Mouse (Mus musculus): ENCODE data around the gene Hcn1. TPM values are rescaled to one million over a fixed set of nuclear protein-coding genes. Genes with fewer than 3 reads are reported as not detected.

Hcn1 gene
- polyA plus RNA-seq, 1 experiment from 2014 or later: 0.22 TPM

- no peak overlapping the region for H3K9ac ChIP-seq
- H3K4me1 ChIP-seq: no peaks in the 10 kb centered on the region
- H3K9me3 ChIP-seq: no peaks in the 10 kb centered on the region
- 46% methylated on average over 5 of the region's 5 CpGs for WGBS
- H3K4me2 ChIP-seq: no peak overlapping the region
- H3K36me3 ChIP-seq: no peaks in the 10 kb centered on the region
- no peak overlapping the region for H3K4me3 ChIP-seq
- no peak for ATAC-seq (ENCODE audit: borderline replicate concordance, extremely low read depth, low FRiP score, low TSS enrichment)
- H3K27ac ChIP-seq: no peak overlapping the region
- H3K27me3 ChIP-seq: no peaks in the 10 kb centered on the region
These were observed 225.5 kb downstream of the Hcn1 start for GRCm38 (mm10) chr13:117827628-117828027.

GRCm38 (mm10) chr13:117836658-117837057 lies 234.5 kb downstream of the Hcn1 start:
- no peak overlapping the region for H3K4me2 ChIP-seq
- no peak overlapping the region for H3K9ac ChIP-seq
- H3K27ac ChIP-seq: no peak overlapping the region
- no peaks in the 10 kb centered on the region for H3K4me1 ChIP-seq
- no peaks in the 10 kb centered on the region for H3K27me3 ChIP-seq
- no peaks in the 10 kb centered on the region for H3K9me3 ChIP-seq
- no peak for ATAC-seq (ENCODE audit: borderline replicate concordance, extremely low read depth, low FRiP score, low TSS enrichment)
- H3K4me3 ChIP-seq: no peak overlapping the region
- no peaks in the 10 kb centered on the region for H3K36me3 ChIP-seq
- 75% methylated on average over 1 of the region's 1 CpGs for WGBS

- H3K4me1 ChIP-seq: no peaks in the 10 kb centered on the region
- WGBS: 89% methylated on average over 7 of the region's 7 CpGs
- H3K36me3 ChIP-seq: no peaks in the 10 kb centered on the region
- no peaks in the 10 kb centered on the region for H3K9me3 ChIP-seq
- no peak overlapping the region for H3K4me2 ChIP-seq
- no peak for ATAC-seq (ENCODE audit: borderline replicate concordance, extremely low read depth, low FRiP score, low TSS enrichment)
- H3K9ac ChIP-seq: no peak overlapping the region
- H3K4me3 ChIP-seq: no peak overlapping the region
- H3K27ac ChIP-seq: no peak overlapping the region
- no peaks in the 10 kb centered on the region for H3K27me3 ChIP-seq
These were observed 236.1 kb downstream of the Hcn1 start for GRCm38 (mm10) chr13:117838264-117838663.

GRCm38 (mm10) chr13:117842366-117842765 lies 240.2 kb downstream of the Hcn1 start:
- no peaks in the 10 kb centered on the region for H3K4me1 ChIP-seq
- H3K27ac ChIP-seq: no peak overlapping the region

GRCm38 (mm10) chr13:117847290-117847689 lies 245.2 kb downstream of the Hcn1 start:
- H3K27me3 ChIP-seq: no peaks in the 10 kb centered on the region
- no peak overlapping the region for H3K27ac ChIP-seq
- no peaks in the 10 kb centered on the region for H3K4me1 ChIP-seq
- WGBS: 99% methylated on average over 2 of the region's 2 CpGs
- no peak overlapping the region for H3K9ac ChIP-seq
- H3K36me3 ChIP-seq: no peaks in the 10 kb centered on the region
- no peak overlapping the region for H3K4me3 ChIP-seq
- no peak overlapping the region for H3K4me2 ChIP-seq
- H3K9me3 ChIP-seq: no peaks in the 10 kb centered on the region
- no peak for ATAC-seq (ENCODE audit: borderline replicate concordance, extremely low read depth, low FRiP score, low TSS enrichment)

More at GRCm38 (mm10) chr13:117842366-117842765, 240.2 kb downstream of the Hcn1 start:
- Histone ChIP-seq H3K36me3 (no peaks in the 10 kb centered on the region), H3K4me2 (no peak overlapping the region), H3K4me3 (no peak overlapping the region), H3K27me3 (no peaks in the 10 kb centered on the region), H3K9ac (no peak overlapping the region), H3K9me3 (no peaks in the 10 kb centered on the region)
- no peak for ATAC-seq (ENCODE audit: borderline replicate concordance, extremely low read depth, low FRiP score, low TSS enrichment)

- Histone ChIP-seq H3K9ac (no peak overlapping the region), H3K4me3 (no peak overlapping the region), H3K27me3 (no peaks in the 10 kb centered on the region), H3K9me3 (no peaks in the 10 kb centered on the region), H3K27ac (no peak overlapping the region), H3K4me2 (no peak overlapping the region), H3K4me1 (no peaks in the 10 kb centered on the region), H3K36me3 (no peaks in the 10 kb centered on the region)
- WGBS: 86% methylated on average over 4 of the region's 4 CpGs
- ATAC-seq (ENCODE audit: borderline replicate concordance, extremely low read depth, low FRiP score, low TSS enrichment): no peak
These were observed 246.6 kb downstream of the Hcn1 start for GRCm38 (mm10) chr13:117848757-117849156.

GRCm38 (mm10) chr13:117851954-117852710 lies 250.0 kb downstream of the Hcn1 start:
- 44% methylated on average over 6 of the region's 6 CpGs for WGBS
- no peaks in the 10 kb centered on the region for H3K9me3 ChIP-seq
- H3K9ac ChIP-seq: no peak overlapping the region
- ATAC-seq (ENCODE audit: borderline replicate concordance, extremely low read depth, low FRiP score, low TSS enrichment): no peak
- H3K27ac ChIP-seq: no peak overlapping the region
- no peaks in the 10 kb centered on the region for H3K4me1 ChIP-seq
- H3K4me3 ChIP-seq: no peak overlapping the region
- no peak overlapping the region for H3K4me2 ChIP-seq
- no peaks in the 10 kb centered on the region for H3K36me3 ChIP-seq
- H3K27me3 ChIP-seq: no peaks in the 10 kb centered on the region

- H3K36me3 ChIP-seq: no peaks in the 10 kb centered on the region
- H3K9ac ChIP-seq: no peak overlapping the region
- ATAC-seq (ENCODE audit: borderline replicate concordance, extremely low read depth, low FRiP score, low TSS enrichment): no peak
- H3K4me1 ChIP-seq: no peaks in the 10 kb centered on the region
- H3K4me3 ChIP-seq: no peak overlapping the region
- no peak overlapping the region for H3K4me2 ChIP-seq
- WGBS: 83% methylated on average over 2 of the region's 2 CpGs
- no peaks in the 10 kb centered on the region for H3K9me3 ChIP-seq
- no peaks in the 10 kb centered on the region for H3K27me3 ChIP-seq
- H3K27ac ChIP-seq: no peak overlapping the region
These were observed 250.6 kb downstream of the Hcn1 start for GRCm38 (mm10) chr13:117852711-117853051.

- no peak overlapping the region for H3K4me2 ChIP-seq
- no peak for ATAC-seq (ENCODE audit: borderline replicate concordance, extremely low read depth, low FRiP score, low TSS enrichment)
These were observed 256.3 kb downstream of the Hcn1 start for GRCm38 (mm10) chr13:117858416-117858815.

GRCm38 (mm10) chr13:117877787-117878186 lies 275.7 kb downstream of the Hcn1 start:
- no peak for ATAC-seq (ENCODE audit: borderline replicate concordance, extremely low read depth, low FRiP score, low TSS enrichment)
- 41% methylated on average over 8 of the region's 8 CpGs for WGBS
- Histone ChIP-seq H3K36me3 (no peaks in the 10 kb centered on the region), H3K27ac (no peak overlapping the region), H3K4me3 (no peak overlapping the region), H3K27me3 (no peaks in the 10 kb centered on the region), H3K9ac (no peak overlapping the region), H3K4me2 (no peak overlapping the region), H3K4me1 (no peaks in the 10 kb centered on the region), H3K9me3 (no peaks in the 10 kb centered on the region)

More at GRCm38 (mm10) chr13:117858416-117858815, 256.3 kb downstream of the Hcn1 start:
- Histone ChIP-seq H3K9ac (no peak overlapping the region), H3K27ac (no peak overlapping the region), H3K9me3 (no peaks in the 10 kb centered on the region), H3K36me3 (no peaks in the 10 kb centered on the region), H3K4me3 (no peak overlapping the region), H3K4me1 (no peaks in the 10 kb centered on the region), H3K27me3 (no peaks in the 10 kb centered on the region)
- WGBS: 35% methylated on average over 3 of the region's 3 CpGs

GRCm38 (mm10) chr13:117880471-117881225 lies 278.5 kb downstream of the Hcn1 start:
- no peaks in the 10 kb centered on the region for H3K4me1 ChIP-seq
- WGBS: 50% methylated on average over 4 of the region's 4 CpGs
- H3K27me3 ChIP-seq: no peaks in the 10 kb centered on the region
- no peak for ATAC-seq (ENCODE audit: borderline replicate concordance, extremely low read depth, low FRiP score, low TSS enrichment)
- no peak overlapping the region for H3K27ac ChIP-seq
- no peaks in the 10 kb centered on the region for H3K9me3 ChIP-seq
- no peaks in the 10 kb centered on the region for H3K36me3 ChIP-seq
- H3K4me3 ChIP-seq: no peak overlapping the region
- no peak overlapping the region for H3K9ac ChIP-seq
- H3K4me2 ChIP-seq: no peak overlapping the region

GRCm38 (mm10) chr13:117892076-117892475 lies 290.0 kb downstream of the Hcn1 start:
- Histone ChIP-seq H3K9me3 (no peaks in the 10 kb centered on the region), H3K36me3 (no peaks in the 10 kb centered on the region), H3K27ac (no peak overlapping the region), H3K9ac (no peak overlapping the region), H3K4me2 (no peak overlapping the region), H3K4me3 (no peak overlapping the region), H3K4me1 (no peaks in the 10 kb centered on the region), H3K27me3 (no peaks in the 10 kb centered on the region)
- WGBS: 75% methylated on average over 5 of the region's 5 CpGs
- no peak for ATAC-seq (ENCODE audit: borderline replicate concordance, extremely low read depth, low FRiP score, low TSS enrichment)

All from lung, embryonic 15.5 days (tissue).